Mouse (Mus musculus): ENCODE data around the gene Slc44a5.
A peak's percentile ranks its signal among the peaks of the same experiment; 100 is the strongest.

Gene Slc44a5

GRCm38 (mm10) chr3:153973171-153973948, at the start of gene Slc44a5:
Slc44a5 (plus strand) TSS chr3:153973436.
- no peak for DNase-seq (ENCODE audit: low spot score)

GRCm38 (mm10) chr3:153926333-153926732, 46.9 kb upstream of the Slc44a5 start:
- no peak for DNase-seq (ENCODE audit: low spot score)

- DNase-seq (ENCODE audit: low spot score): no peak
Observed at GRCm38 (mm10) chr3:153929526-153929925, 43.7 kb upstream of the Slc44a5 start.

- no peak for DNase-seq (ENCODE audit: low spot score)
Observed at GRCm38 (mm10) chr3:153932461-153932860, 40.8 kb upstream of the Slc44a5 start.

GRCm38 (mm10) chr3:153935878-153936277, 37.4 kb upstream of the Slc44a5 start:
- DNase-seq (ENCODE audit: low spot score): no peak

GRCm38 (mm10) chr3:153937116-153937810, 36.0 kb upstream of the Slc44a5 start:
- no peak for DNase-seq (ENCODE audit: low spot score)

- DNase-seq (ENCODE audit: low spot score): no peak
Observed at GRCm38 (mm10) chr3:153940021-153940420, 33.2 kb upstream of the Slc44a5 start.

- DNase-seq (ENCODE audit: low spot score): no peak
Observed at GRCm38 (mm10) chr3:153940486-153940885, 32.8 kb upstream of the Slc44a5 start.

GRCm38 (mm10) chr3:153941613-153942012, 31.6 kb upstream of the Slc44a5 start:
- no peak for DNase-seq (ENCODE audit: low spot score)

- no peak for DNase-seq (ENCODE audit: low spot score)
Observed at GRCm38 (mm10) chr3:153943003-153943640, 30.1 kb upstream of the Slc44a5 start.

- DNase-seq (ENCODE audit: low spot score): no peak
Observed at GRCm38 (mm10) chr3:153943901-153944334, 29.3 kb upstream of the Slc44a5 start.

- peak; percentile 93 for DNase-seq (ENCODE audit: low spot score)
Observed at GRCm38 (mm10) chr3:153944335-153944990, 28.8 kb upstream of the Slc44a5 start, which contains the start of gene Acadm. Acadm (minus strand) TSS chr3:153944632.

GRCm38 (mm10) chr3:153947271-153947670, 26.0 kb upstream of the Slc44a5 start:
- DNase-seq (ENCODE audit: low spot score): no peak

GRCm38 (mm10) chr3:153948176-153948575, 25.1 kb upstream of the Slc44a5 start:
- DNase-seq (ENCODE audit: low spot score): no peak

- no peak for DNase-seq (ENCODE audit: low spot score)
Observed at GRCm38 (mm10) chr3:153957916-153958315, 15.3 kb upstream of the Slc44a5 start.

- DNase-seq (ENCODE audit: low spot score): no peak
Observed at GRCm38 (mm10) chr3:153959035-153959730, 14.1 kb upstream of the Slc44a5 start.

- DNase-seq (ENCODE audit: low spot score): no peak
Observed at GRCm38 (mm10) chr3:153959731-153960207, 13.5 kb upstream of the Slc44a5 start.

GRCm38 (mm10) chr3:153960884-153961283, 12.4 kb upstream of the Slc44a5 start:
- DNase-seq (ENCODE audit: low spot score): no peak

GRCm38 (mm10) chr3:153961632-153962389, 11.4 kb upstream of the Slc44a5 start:
- no peak for DNase-seq (ENCODE audit: low spot score)

GRCm38 (mm10) chr3:153967447-153967846, 5.8 kb upstream of the Slc44a5 start:
- DNase-seq (ENCODE audit: low spot score): no peak

- DNase-seq (ENCODE audit: low spot score): peak; percentile 33
Observed at GRCm38 (mm10) chr3:153968549-153968948, 4.7 kb upstream of the Slc44a5 start.

Measured in left cerebral cortex, adult 11 months (tissue).